Mouse (Mus musculus): ENCODE data around the gene Gm20830. TPM values are rescaled to one million over a fixed set of nuclear protein-coding genes. Genes with fewer than 3 reads are reported as not detected.
"Not testable (repeated sequence)": the region's sequence is repeated elsewhere in the genome, so short reads cannot be mapped to it uniquely, and the experiment has no call there.

The Gm20830 gene
- not detected in 2 replicates for polyA plus RNA-seq (2014; fragmentation: Nextera tagmentation; extraction: Ambion mirVana)

GRCm38 (mm10) chrY:6918182-6918581 is at the start of gene Gm20830:
Gene Gm20830, minus strand, starts transcription at chrY:6918282.
- not testable (repeated sequence) for H3K9me3 ChIP-seq (ENCODE audit: control insufficient read depth, low read length); H3K36me3 ChIP-seq (ENCODE audit: control insufficient read depth, insufficient read depth, low read length); H3K9ac ChIP-seq (replicated peaks; ENCODE audit: low read length); H3K27ac ChIP-seq (replicated peaks; ENCODE audit: low read depth, low read length); ATAC-seq (ENCODE audit: low FRiP score, low TSS enrichment); DNase-seq; H3K27me3 ChIP-seq (ENCODE audit: control insufficient read depth, insufficient read depth, low read length); H3K4me1 ChIP-seq (ENCODE audit: control insufficient read depth, insufficient read depth, low read length); H3K4me2 ChIP-seq (ENCODE audit: low read length); H3K4me3 ChIP-seq (replicated peaks; ENCODE audit: low read depth, low read length)
- WGBS = 24% methylated on average over 3 of the region's 3 CpGs

Other genes starting within 250 kb of the Gm20830 start
- gene Gm21719, start 235.4 kb downstream of the Gm20830 start, polyA plus RNA-seq (2014; fragmentation: Nextera tagmentation; extraction: Ambion mirVana) = not detected in 2 replicates